Mouse (Mus musculus) C2C12 (cell line): ENCODE data around the gene H2-Eb2. TPM values are rescaled to one million over a fixed set of nuclear protein-coding genes. Genes with fewer than 3 reads are reported as not detected.

ENCODE experiments used
- H3K27me3 ChIP-seq: one replicate; pipeline ENCODE4 v1.6.1; 2011; ENCODE audit not compliant: control insufficient read depth, insufficient read depth, insufficient read length
- H3K36me3 ChIP-seq: one replicate; pipeline ENCODE4 v1.6.1; 2011; ENCODE audit not compliant: control insufficient read depth, insufficient read depth
- H3K4me3 ChIP-seq: one replicate; pipeline ENCODE4 v1.5.1; 2011; ENCODE audit warnings: mild to moderate bottlenecking, control low read depth; ENCODE audit not compliant: poor library complexity, insufficient read depth, severe bottlenecking
- H3K79me2 ChIP-seq: one replicate; pipeline ENCODE4 v1.6.1; 2011; ENCODE audit not compliant: control insufficient read depth, insufficient read depth
- H3K79me3 ChIP-seq: one replicate; pipeline ENCODE4 v1.6.1; 2011; ENCODE audit warnings: low read depth, control low read depth
- H3ac ChIP-seq: one replicate; pipeline ENCODE3; 2011; ENCODE audit warnings: low read depth; ENCODE audit not compliant: control insufficient read depth, insufficient read length
- CEBPB ChIP-seq: IDR thresholded peaks from one replicate; pipeline ENCODE4 v1.6.1; 2011; ENCODE audit warnings: low read depth, mild to moderate bottlenecking, control low read depth, moderate library complexity
- CTCF ChIP-seq: IDR thresholded peaks from one replicate; pipeline ENCODE4 v1.5.1; 2011; ENCODE audit not compliant: control insufficient read depth, insufficient read depth, insufficient read length
- FOSL1 ChIP-seq: IDR thresholded peaks from one replicate; pipeline ENCODE4 v1.8.0; 2011; ENCODE audit warnings: mild to moderate bottlenecking, low read length; ENCODE audit not compliant: poor library complexity, insufficient read depth, severe bottlenecking
- MAX ChIP-seq: IDR thresholded peaks from one replicate; pipeline ENCODE4 v1.6.1; 2011; ENCODE audit warnings: mild to moderate bottlenecking, control low read depth
- MYOD1 ChIP-seq: IDR thresholded peaks from one replicate; pipeline ENCODE4 v1.6.1; 2011; ENCODE audit warnings: low read depth; ENCODE audit not compliant: control insufficient read depth, insufficient read length
- MYOG ChIP-seq: IDR thresholded peaks from one replicate; pipeline ENCODE4 v1.6.1; 2011; ENCODE audit not compliant: control insufficient read depth, insufficient read length; ENCODE audit errors: extremely low read depth
- USF1 ChIP-seq: IDR thresholded peaks from one replicate; pipeline ENCODE4 v1.6.1; 2011; ENCODE audit warnings: low read depth, mild to moderate bottlenecking, control low read depth, moderate library complexity
- polyA plus RNA-seq: library from polyadenylated mRNA; unstranded; fragments of >200 nt; fragmentation: generic; extraction: Trizol; gene quantifications from one replicate; pipeline ENCODE4 v1.2.1, GENCODE M21; 2012; ENCODE audit warnings: missing spikeins

The H2-Eb2 gene
- polyA plus RNA-seq, 1 experiment, result not detected

DNA sequence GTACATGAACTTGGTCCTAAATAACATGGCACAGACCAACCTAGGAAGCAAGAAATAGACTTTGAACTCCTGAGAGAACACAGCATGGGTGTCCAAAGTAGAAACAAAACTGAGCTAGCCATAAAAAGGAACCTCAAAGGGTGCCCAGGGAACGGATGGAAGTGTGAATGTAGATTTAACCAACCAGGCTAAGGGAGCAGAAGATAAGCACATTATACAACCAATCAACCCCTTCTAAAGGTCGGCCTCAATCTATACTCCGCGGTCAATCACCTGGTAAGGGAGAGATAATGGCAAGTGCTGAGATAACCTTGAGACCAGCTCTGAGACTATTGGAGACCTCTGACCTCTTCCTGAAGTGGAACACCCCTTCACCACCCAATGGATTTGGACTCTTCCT is 45.1 kb downstream of the H2-Eb2 start:
- no peaks in the 10 kb centered on the region for H3K79me2 ChIP-seq
- H3K4me3 ChIP-seq, result no peak overlapping the region
- no peaks in the 10 kb centered on the region for H3K27me3 ChIP-seq
- H3K36me3 ChIP-seq, result no peaks in the 10 kb centered on the region
- no peak overlapping the region for H3ac ChIP-seq
- H3K79me3 ChIP-seq, result no peaks in the 10 kb centered on the region
- TF ChIP-seq FOSL1 (no peak), MYOD1 (no peak), MYOG (no peak), CTCF (no peak), CEBPB (no peak), USF1 (no peak), MAX (no peak)

DNA sequence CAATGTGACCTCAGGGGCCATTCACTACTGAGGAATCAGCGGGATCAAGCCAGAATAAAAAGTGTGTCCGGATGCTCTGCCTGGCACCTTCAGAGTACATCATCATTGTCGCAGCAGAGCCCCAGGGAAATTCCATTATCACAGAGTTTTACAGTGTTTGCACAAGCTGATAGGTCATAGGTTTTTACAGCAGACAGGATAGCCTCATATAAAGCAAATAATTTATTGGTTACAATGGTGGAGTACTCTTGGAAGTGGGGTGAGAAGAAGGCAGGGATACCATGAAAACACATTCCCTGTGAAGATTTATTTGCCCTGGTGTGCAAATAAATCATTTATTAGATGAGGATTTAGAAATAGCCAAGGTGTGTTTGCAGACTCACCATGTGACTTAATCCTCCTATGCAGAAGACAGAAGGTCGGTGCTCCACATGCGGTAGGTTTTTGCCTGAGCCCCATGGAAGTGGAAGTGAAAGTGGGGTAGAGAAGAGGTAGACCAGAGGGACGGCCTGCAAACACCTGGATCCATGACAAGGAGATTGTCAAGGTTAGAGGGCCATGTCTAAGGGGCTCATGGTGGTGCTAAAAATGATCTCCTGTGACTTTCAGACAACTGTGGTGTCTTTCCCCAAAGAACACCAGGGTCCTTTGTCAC is 47.7 kb downstream of the H2-Eb2 start:
- Histone ChIP-seq H3ac (no peak overlapping the region), H3K36me3 (no peaks in the 10 kb centered on the region), H3K79me2 (no peaks in the 10 kb centered on the region), H3K27me3 (no peaks in the 10 kb centered on the region), H3K79me3 (no peaks in the 10 kb centered on the region), H3K4me3 (no peak overlapping the region)
- no peak for TF ChIP-seq FOSL1
- no peak for TF ChIP-seq CEBPB
- TF ChIP-seq MYOD1, result no peak
- TF ChIP-seq CTCF, result no peak
- no peak for TF ChIP-seq MYOG
- no peak for TF ChIP-seq MAX
- no peak for TF ChIP-seq USF1

DNA sequence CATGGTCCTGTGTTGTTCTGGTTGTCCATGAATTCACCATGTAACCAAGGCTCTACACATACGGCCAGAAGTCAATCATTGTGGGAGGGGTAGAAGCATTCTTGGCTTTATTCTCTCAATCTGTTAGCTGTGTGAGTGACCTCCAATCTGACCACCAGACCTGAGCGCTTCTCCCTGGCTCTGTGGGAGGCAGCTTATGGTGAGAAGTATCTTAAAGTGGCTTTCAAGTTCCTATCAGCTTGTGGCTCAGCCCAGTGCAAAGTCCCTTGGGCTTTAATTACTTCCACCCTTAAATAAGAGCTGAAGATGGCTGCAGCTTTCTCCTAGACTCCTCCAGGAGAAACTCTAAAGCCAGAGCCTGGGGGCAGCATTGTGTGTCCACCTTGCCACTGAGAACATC is 51.4 kb downstream of the H2-Eb2 start, which contains the start of gene Btnl1:
Gene Btnl1, plus strand, starts transcription at position 286 of the 400 bp plus-strand sequence.
- H3K79me3 ChIP-seq, result no peaks in the 10 kb centered on the region
- TF ChIP-seq FOSL1 (no peak), USF1 (no peak), MAX (no peak), MYOD1 (no peak), CEBPB (no peak), MYOG (no peak), CTCF (no peak)
- H3K27me3 ChIP-seq, result no peaks in the 10 kb centered on the region
- H3K79me2 ChIP-seq, result no peaks in the 10 kb centered on the region
- no peak within 1 kb of the TSS for H3K4me3 ChIP-seq
- no peak within 1 kb of the TSS for H3ac ChIP-seq
- H3K36me3 ChIP-seq, result no peaks in the 10 kb centered on the region

DNA sequence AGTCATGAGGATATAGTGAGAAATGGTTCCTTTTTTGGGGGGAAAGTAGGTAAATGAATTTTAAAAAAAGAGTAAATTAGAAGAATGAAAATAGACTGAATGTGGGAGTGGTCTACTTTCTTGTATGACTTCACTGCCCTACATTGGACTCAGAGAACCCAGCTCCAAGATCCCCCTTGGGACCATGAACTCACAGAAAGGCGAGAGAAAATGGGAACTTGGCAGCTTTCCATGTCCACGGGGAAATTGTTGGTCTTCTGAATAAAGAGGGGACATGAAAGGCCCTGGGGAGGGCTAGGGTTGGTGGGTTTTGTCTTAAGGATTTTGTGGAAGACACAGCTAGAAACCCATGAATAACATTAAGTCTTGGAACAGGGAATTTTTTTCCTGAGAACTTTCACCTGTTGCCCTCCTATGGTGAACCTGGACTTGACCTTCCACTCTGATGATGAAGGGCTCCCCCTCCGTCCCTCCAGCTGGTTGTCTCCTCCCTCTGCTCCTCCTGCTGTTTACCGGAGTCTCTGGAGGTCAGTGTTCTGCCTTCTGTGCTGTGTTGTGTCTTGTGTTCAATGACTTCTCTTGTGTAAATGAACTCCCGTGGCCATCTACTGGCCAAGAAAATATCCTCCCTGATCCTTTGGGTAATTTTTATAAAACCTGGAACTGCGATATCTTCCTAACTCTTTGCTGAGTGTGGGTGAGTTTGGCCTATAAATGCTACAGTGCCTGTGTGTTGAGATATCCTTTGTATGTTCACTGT is 52.2 kb downstream of the H2-Eb2 start:
- no peak overlapping the region for H3ac ChIP-seq
- H3K27me3 ChIP-seq, result no peaks in the 10 kb centered on the region
- H3K4me3 ChIP-seq, result no peak overlapping the region
- H3K79me2 ChIP-seq, result no peaks in the 10 kb centered on the region
- H3K36me3 ChIP-seq, result no peaks in the 10 kb centered on the region
- H3K79me3 ChIP-seq, result no peaks in the 10 kb centered on the region
- TF ChIP-seq CTCF, result no peak

DNA sequence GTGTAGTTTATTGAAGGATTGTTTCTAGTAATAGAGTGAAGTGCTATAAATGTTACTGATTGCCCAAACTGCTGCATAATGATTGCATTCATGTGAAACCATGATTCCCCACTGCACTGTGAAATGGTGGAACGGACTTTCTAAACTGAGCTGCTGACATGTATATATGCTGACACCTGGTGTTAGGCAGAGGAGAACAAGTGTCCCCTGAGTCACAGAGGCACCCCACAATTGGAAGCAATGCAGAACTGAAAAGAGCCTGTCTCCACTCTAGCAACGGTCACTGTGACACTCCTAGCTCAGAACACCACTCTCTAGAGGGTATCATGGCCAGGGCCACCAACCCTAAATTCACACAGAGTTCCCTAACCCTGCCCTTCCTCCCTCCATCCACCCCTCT is 53.3 kb downstream of the H2-Eb2 start:
- Histone ChIP-seq H3K27me3 (no peaks in the 10 kb centered on the region), H3K79me3 (no peaks in the 10 kb centered on the region), H3K36me3 (no peaks in the 10 kb centered on the region), H3ac (no peak overlapping the region), H3K79me2 (no peaks in the 10 kb centered on the region), H3K4me3 (no peak overlapping the region)
- TF ChIP-seq USF1 (no peak), MYOD1 (no peak), CEBPB (no peak), MAX (no peak), MYOG (no peak), FOSL1 (no peak), CTCF (no peak)

DNA sequence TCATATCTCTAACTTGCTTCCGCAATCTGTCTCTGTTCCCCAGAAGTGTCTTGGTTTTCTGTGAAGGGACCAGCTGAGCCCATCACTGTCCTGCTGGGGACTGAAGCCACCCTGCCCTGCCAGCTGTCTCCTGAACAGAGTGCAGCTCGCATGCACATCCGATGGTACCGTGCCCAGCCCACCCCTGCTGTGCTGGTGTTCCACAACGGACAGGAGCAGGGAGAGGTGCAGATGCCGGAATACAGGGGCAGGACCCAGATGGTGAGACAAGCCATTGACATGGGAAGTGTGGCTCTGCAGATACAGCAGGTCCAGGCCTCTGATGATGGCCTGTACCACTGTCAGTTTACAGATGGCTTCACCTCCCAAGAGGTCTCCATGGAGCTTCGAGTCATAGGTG is 54.0 kb downstream of the H2-Eb2 start:
- H3K4me3 ChIP-seq, result no peak overlapping the region
- H3K27me3 ChIP-seq, result no peaks in the 10 kb centered on the region
- no peaks in the 10 kb centered on the region for H3K79me3 ChIP-seq
- H3K36me3 ChIP-seq, result no peaks in the 10 kb centered on the region
- no peaks in the 10 kb centered on the region for H3K79me2 ChIP-seq
- TF ChIP-seq MYOG (no peak), MYOD1 (no peak), CEBPB (no peak), MAX (no peak), FOSL1 (no peak), USF1 (no peak), CTCF (no peak)
- H3ac ChIP-seq, result no peak overlapping the region
